Mouse (Mus musculus) heart, adult 2 months (tissue): Measurements from ENCODE around the gene Camk1d. TPM values are rescaled to one million over a fixed set of nuclear protein-coding genes. Genes with fewer than 3 reads are reported as not detected.

Experiments used
- DNase-seq, 2 experiments: peaks; one replicate each; pipeline ENCODE4 v3.0.0; 2021
- H3K27ac ChIP-seq: fragments of 200-600 bp; 2 replicates; pipeline ENCODE4 v1.8.1; 2022
- H3K27me3 ChIP-seq: fragments of 200-500 bp; 2 replicates; pipeline ENCODE4 v1.6.1; 2012; ENCODE audit warnings: mild to moderate bottlenecking, low read length, inconsistent platforms, mixed read lengths; ENCODE audit not compliant: control insufficient read depth, insufficient read depth
- H3K36me3 ChIP-seq: fragments of 200-500 bp; 2 replicates; pipeline ENCODE4 v1.6.1; 2012; ENCODE audit warnings: low read length, inconsistent platforms; ENCODE audit not compliant: control insufficient read depth, insufficient read depth
- H3K4me1 ChIP-seq: fragments of 200-500 bp; 2 replicates; pipeline ENCODE4 v1.6.1; 2011; ENCODE audit warnings: low read length; ENCODE audit not compliant: control insufficient read depth, insufficient read depth
- H3K4me3 ChIP-seq: fragments of 200-600 bp; 2 replicates; pipeline ENCODE4 v1.8.1; 2022
- H3K79me2 ChIP-seq: fragments of 200-500 bp; replicated peaks from 2 replicates; pipeline ENCODE4 v1.6.1; 2012; ENCODE audit warnings: mild to moderate bottlenecking, inconsistent platforms, low read length, moderate library complexity, mixed read lengths; ENCODE audit not compliant: control insufficient read depth, insufficient read depth
- H3K9ac ChIP-seq: fragments of 200-500 bp; 2 replicates; pipeline ENCODE4 v1.6.1; 2012; ENCODE audit warnings: low read depth, mild to moderate bottlenecking, control low read depth, inconsistent platforms, low read length, mixed read lengths
- CTCF ChIP-seq: fragments of 200-600 bp; IDR thresholded peaks from 2 replicates; pipeline ENCODE4 v1.8.1; 2022; ENCODE audit warnings: antibody characterized with exemption, mild to moderate bottlenecking, moderate library complexity
- EP300 ChIP-seq: fragments of 200-500 bp; IDR thresholded peaks from 2 replicates; pipeline ENCODE4 v1.6.1; 2011; ENCODE audit warnings: low read depth, low read length, control low read depth; ENCODE audit not compliant: insufficient read depth
- POLR2A ChIP-seq: fragments of 200-500 bp; IDR thresholded peaks from 2 replicates; pipeline ENCODE4 v1.6.1; 2011; ENCODE audit warnings: mild to moderate bottlenecking, low read depth, low read length, control low read depth; ENCODE audit not compliant: insufficient read depth
- WGBS: fragments of 180-500 bp; shearing (Covaris S2); methylation state at CpG from one replicate; pipeline ENCODE4 v1.1.7; 2018; 5-methylcytosine and 5-hydroxymethylcytosine counted together
- intact Hi-C: fragments of 180-260 bp; cut with DNase I; formaldehyde crosslinking; loops from one replicate; pipeline ENCODE4 v1.15.1; 2025
- polyA plus RNA-seq: library from polyadenylated mRNA; depleted of rRNA; stranded (reverse); fragments of >200 nt; gene quantifications from 2 replicates; pipeline ENCODE4 v1.2.3, GENCODE M21; 2012
- total RNA-seq, 2 experiments: library from RNA; stranded (reverse); gene quantifications; 2 replicates each; pipeline ENCODE4 v1.2.3; 2021

The Camk1d gene
- total and polyA plus RNA-seq, 3 experiments, result 2.5 to 4.9 (median 4.3) TPM

DNA sequence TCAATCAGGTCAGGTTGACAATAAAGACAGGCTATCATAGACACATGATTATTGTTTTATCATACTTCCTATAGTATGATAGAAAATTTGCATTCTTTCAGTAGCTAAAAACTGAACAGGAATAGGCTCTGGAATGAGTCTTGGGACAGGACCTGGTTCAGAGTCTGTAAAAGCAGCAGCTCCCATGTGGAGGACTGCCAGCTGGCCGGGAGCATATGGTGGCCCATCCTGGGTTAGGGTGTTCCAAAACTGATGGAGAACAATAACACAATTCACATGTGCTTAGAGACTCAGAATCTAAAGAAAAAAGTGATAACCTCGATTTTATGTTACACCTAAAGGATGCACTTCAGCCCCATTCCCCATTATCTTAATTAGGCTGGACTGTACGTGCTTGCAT, 343.0 kb downstream of the Camk1d start:
- TF ChIP-seq POLR2A, result no peak
- no peak for TF ChIP-seq CTCF
- H3K4me1 ChIP-seq, result no peaks in the 10 kb centered on the region
- no peaks in the 10 kb centered on the region for H3K27me3 ChIP-seq
- DNase-seq, result no peak
- H3K4me3 ChIP-seq, result no peak overlapping the region
- no peak overlapping the region for H3K27ac ChIP-seq
- H3K9ac ChIP-seq, result no peak overlapping the region
- H3K79me2 ChIP-seq, result no peaks in the 10 kb centered on the region
- 64% methylated on average over 3 of the region's 3 CpGs for WGBS
- intact Hi-C loops, result no loop called here
- H3K36me3 ChIP-seq, result no peaks in the 10 kb centered on the region

DNA sequence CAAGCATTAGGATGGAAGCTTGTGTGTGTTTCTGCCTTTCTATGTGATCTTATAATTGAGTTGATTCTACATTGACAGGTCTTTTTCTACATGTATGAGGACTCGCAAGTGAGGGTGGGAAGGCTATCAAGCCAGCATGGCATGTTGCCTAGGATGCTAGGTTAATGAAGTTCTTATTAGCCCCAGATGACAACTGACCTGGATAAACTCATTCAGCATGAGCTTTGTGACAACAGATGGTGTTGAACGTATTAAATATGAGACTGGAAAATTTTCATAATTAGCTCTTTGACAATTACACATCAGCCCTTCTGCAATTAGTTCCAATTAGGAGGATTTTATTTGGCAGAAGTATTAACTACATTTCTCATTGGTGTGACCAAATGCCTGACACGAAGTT, 343.7 kb downstream of the Camk1d start:
- intact Hi-C loops, result no loop called here
- WGBS, result 77% methylated on average over 3 of the region's 3 CpGs
- TF ChIP-seq CTCF (no peak), POLR2A (no peak), EP300 (no peak)
- Histone ChIP-seq H3K27ac (no peak overlapping the region), H3K27me3 (no peaks in the 10 kb centered on the region), H3K9ac (no peak overlapping the region), H3K4me1 (no peaks in the 10 kb centered on the region), H3K36me3 (no peaks in the 10 kb centered on the region), H3K79me2 (no peaks in the 10 kb centered on the region), H3K4me3 (no peak overlapping the region)
- no peak for DNase-seq

DNA sequence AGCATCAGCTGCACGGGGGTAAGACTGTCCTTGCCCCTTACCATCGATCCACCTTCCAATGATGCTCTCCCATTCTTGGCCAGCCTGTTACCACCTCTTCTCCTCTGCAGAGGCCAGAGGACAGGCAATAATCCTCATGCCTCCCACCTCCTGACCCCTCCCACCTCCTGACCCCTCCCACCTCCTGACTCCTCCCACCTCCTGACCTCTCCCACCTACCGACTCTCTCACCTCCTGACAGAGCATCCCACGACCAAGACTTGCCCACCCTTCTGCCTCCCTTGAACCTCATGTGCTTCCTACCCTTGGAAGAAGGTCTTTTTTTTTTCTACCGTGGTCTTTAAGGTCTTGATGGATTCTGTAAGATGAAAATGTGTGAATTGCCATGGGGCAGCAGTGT, 350.5 kb downstream of the Camk1d start:
- no peak overlapping the region for H3K27ac ChIP-seq
- no peaks in the 10 kb centered on the region for H3K36me3 ChIP-seq
- no peak for TF ChIP-seq EP300
- no peak for TF ChIP-seq POLR2A
- no peak for TF ChIP-seq CTCF
- no peak overlapping the region for H3K4me3 ChIP-seq
- H3K9ac ChIP-seq, result no peak overlapping the region
- no peaks in the 10 kb centered on the region for H3K27me3 ChIP-seq
- 50% methylated on average over 5 of the region's 5 CpGs for WGBS
- no peaks in the 10 kb centered on the region for H3K4me1 ChIP-seq
- H3K79me2 ChIP-seq, result no peaks in the 10 kb centered on the region
- DNase-seq, result no peak
- intact Hi-C loops, result no loop called here

DNA sequence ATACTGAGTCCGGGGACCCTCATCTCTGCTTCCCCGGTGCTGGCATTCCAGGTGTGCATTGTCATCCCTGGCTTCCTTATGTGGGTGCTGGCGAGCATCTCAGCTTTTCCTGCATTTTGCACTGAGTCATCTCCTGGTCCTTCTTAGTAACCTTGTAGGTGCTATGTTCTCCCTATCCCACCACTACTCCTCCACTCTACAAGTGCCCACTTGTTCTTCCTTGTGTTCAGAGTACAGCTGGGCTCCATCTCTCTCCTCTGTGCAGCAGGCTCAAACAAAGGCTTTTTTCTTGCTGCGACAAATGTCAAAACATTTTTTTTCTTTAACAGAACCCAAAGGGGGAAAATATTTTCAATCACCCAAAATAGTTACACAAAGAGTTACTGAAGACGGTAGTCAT, 356.3 kb downstream of the Camk1d start:
- no peak for DNase-seq
- no peak overlapping the region for H3K27ac ChIP-seq
- WGBS, result 80% methylated on average over 5 of the region's 5 CpGs
- H3K79me2 ChIP-seq, result no peaks in the 10 kb centered on the region
- no peaks in the 10 kb centered on the region for H3K4me1 ChIP-seq
- H3K9ac ChIP-seq, result no peak overlapping the region
- H3K36me3 ChIP-seq, result no peaks in the 10 kb centered on the region
- no peak for TF ChIP-seq EP300
- TF ChIP-seq CTCF, result no peak
- TF ChIP-seq POLR2A, result no peak
- no peak overlapping the region for H3K4me3 ChIP-seq
- intact Hi-C loops, result no loop called here
- H3K27me3 ChIP-seq, result no peaks in the 10 kb centered on the region

DNA sequence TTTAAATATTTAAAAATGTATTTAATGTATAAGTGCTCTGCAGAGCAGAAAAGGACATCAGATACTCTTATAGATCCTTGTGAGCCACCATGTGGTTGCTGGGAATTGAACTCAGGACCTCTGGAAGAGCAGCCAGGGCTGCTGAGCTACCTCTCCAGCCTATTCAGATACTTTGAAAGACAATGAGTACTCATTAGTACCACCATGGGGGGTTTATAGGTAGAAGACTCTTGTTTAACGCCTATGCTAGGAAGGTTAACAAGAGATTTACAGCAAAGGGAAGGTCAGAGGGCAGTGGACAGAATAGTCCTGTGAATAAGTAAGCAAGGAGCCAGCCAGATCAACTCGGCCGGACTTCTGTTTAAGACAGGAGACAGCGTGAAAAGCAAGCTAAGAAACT, 357.3 kb downstream of the Camk1d start:
- H3K79me2 ChIP-seq, result no peaks in the 10 kb centered on the region
- DNase-seq, result no peak
- no peak overlapping the region for H3K4me3 ChIP-seq
- no peaks in the 10 kb centered on the region for H3K27me3 ChIP-seq
- TF ChIP-seq CTCF, result no peak
- TF ChIP-seq POLR2A, result no peak
- TF ChIP-seq EP300, result no peak
- intact Hi-C loops, result no loop called here
- H3K4me1 ChIP-seq, result no peaks in the 10 kb centered on the region
- no peak overlapping the region for H3K27ac ChIP-seq
- no peaks in the 10 kb centered on the region for H3K36me3 ChIP-seq
- H3K9ac ChIP-seq, result no peak overlapping the region
- WGBS, result 78% methylated on average over 4 of the region's 4 CpGs

DNA sequence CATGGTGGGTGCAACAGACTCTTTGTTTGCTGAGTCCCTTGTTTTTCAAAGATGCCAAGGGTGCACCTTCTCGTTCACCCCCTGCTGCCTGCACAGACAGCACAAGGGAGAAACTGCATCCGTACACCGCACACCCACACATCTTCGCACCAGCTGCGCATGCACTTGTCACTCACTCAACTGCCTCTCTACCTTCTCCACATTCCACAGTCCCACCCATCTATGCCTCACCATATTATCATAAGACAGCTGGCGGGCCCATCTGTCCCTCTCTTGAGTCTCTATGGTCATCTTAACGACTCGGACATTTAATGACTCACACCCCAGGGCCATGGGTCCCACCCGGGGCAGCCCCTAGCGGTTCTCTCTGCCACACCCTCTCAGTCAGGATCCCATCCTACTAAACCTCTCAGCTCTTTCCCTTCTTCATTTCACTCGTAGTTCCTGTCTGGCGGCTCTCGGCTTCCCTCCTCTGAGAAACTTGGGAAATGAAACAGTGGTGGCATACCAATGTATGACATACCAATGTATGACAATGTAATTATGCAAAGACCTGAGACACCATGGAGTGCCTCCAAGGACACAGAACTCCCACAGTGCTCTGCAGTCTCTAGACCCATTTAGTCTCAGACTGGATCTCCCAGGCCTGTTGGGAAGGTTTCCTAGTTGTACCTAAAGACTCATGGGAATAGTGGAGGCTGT, 361.3 kb downstream of the Camk1d start:
- H3K27ac ChIP-seq, result no peak overlapping the region
- no peak for DNase-seq
- TF ChIP-seq CTCF (no peak), POLR2A (no peak), EP300 (no peak)
- 85% methylated on average over 13 of the region's 13 CpGs for WGBS
- intact Hi-C loops, result no loop called here
- H3K4me3 ChIP-seq, result no peak overlapping the region
- no peaks in the 10 kb centered on the region for H3K36me3 ChIP-seq
- H3K27me3 ChIP-seq, result peaks cover 5% of the 10 kb centered on the region; the same call in 1 of the 2 replicates
- H3K79me2 ChIP-seq, result no peaks in the 10 kb centered on the region
- H3K9ac ChIP-seq, result no peak overlapping the region
- H3K4me1 ChIP-seq, result no peaks in the 10 kb centered on the region
